Mouse (Mus musculus): ENCODE data around the gene Kti12.

Gene Kti12

GRCm38 (mm10) chr4:108847715-108848504 lies at the start of gene Kti12:
Kti12 (plus strand) TSS chr4:108847785.
- no peak for DNase-seq (ENCODE audit: extremely low read depth, low read depth, low spot score)

GRCm38 (mm10) chr4:108798083-108798830 lies 49.3 kb upstream of the Kti12 start:
- DNase-seq (ENCODE audit: extremely low read depth, low read depth, low spot score) = peak; percentile 78

- DNase-seq (ENCODE audit: extremely low read depth, low read depth, low spot score) = no peak
Observed at GRCm38 (mm10) chr4:108803535-108803934, 44.0 kb upstream of the Kti12 start.

- no peak for DNase-seq (ENCODE audit: extremely low read depth, low read depth, low spot score)
Observed at GRCm38 (mm10) chr4:108811142-108811541, 36.4 kb upstream of the Kti12 start.

- DNase-seq (ENCODE audit: extremely low read depth, low read depth, low spot score) = no peak
Observed at GRCm38 (mm10) chr4:108811550-108811949, 36.0 kb upstream of the Kti12 start.

- DNase-seq (ENCODE audit: extremely low read depth, low read depth, low spot score) = no peak
Observed at GRCm38 (mm10) chr4:108825677-108826076, 21.9 kb upstream of the Kti12 start.

GRCm38 (mm10) chr4:108826096-108826495 lies 21.5 kb upstream of the Kti12 start:
- DNase-seq (ENCODE audit: extremely low read depth, low read depth, low spot score) = no peak

- DNase-seq (ENCODE audit: extremely low read depth, low read depth, low spot score) = no peak
Observed at GRCm38 (mm10) chr4:108826643-108827042, 20.9 kb upstream of the Kti12 start.

- no peak for DNase-seq (ENCODE audit: extremely low read depth, low read depth, low spot score)
Observed at GRCm38 (mm10) chr4:108830698-108831097, 16.9 kb upstream of the Kti12 start.

GRCm38 (mm10) chr4:108832916-108833827 lies 14.4 kb upstream of the Kti12 start, which contains the start of gene Btf3l4:
Btf3l4 (minus strand) TSS chr4:108833614.
- no peak for DNase-seq (ENCODE audit: extremely low read depth, low read depth, low spot score)

GRCm38 (mm10) chr4:108833828-108834114 lies 13.8 kb upstream of the Kti12 start:
- DNase-seq (ENCODE audit: extremely low read depth, low read depth, low spot score) = peak; percentile 68

GRCm38 (mm10) chr4:108834115-108834970 lies 13.2 kb upstream of the Kti12 start, which contains the start of gene Txndc12:
Txndc12 (plus strand) TSS chr4:108834601.
- peak; percentile 58 for DNase-seq (ENCODE audit: extremely low read depth, low read depth, low spot score)

GRCm38 (mm10) chr4:108834971-108835311 lies 12.6 kb upstream of the Kti12 start:
- no peak for DNase-seq (ENCODE audit: extremely low read depth, low read depth, low spot score)

- DNase-seq (ENCODE audit: extremely low read depth, low read depth, low spot score) = no peak
Observed at GRCm38 (mm10) chr4:108835496-108835895, 12.1 kb upstream of the Kti12 start.

- DNase-seq (ENCODE audit: extremely low read depth, low read depth, low spot score) = peak; percentile 83
Observed at GRCm38 (mm10) chr4:108838031-108838430, 9.6 kb upstream of the Kti12 start.

- no peak for DNase-seq (ENCODE audit: extremely low read depth, low read depth, low spot score)
Observed at GRCm38 (mm10) chr4:108841920-108842578, 5.5 kb upstream of the Kti12 start.

- no peak for DNase-seq (ENCODE audit: extremely low read depth, low read depth, low spot score)
Observed at GRCm38 (mm10) chr4:108843336-108843735, 4.2 kb upstream of the Kti12 start.

GRCm38 (mm10) chr4:108845824-108846569 lies 1.6 kb upstream of the Kti12 start:
- no peak for DNase-seq (ENCODE audit: extremely low read depth, low read depth, low spot score)

GRCm38 (mm10) chr4:108848505-108848848 lies 892 bp downstream of the Kti12 start, which contains the start of gene A730015C16Rik:
A730015C16Rik (minus strand) TSS chr4:108848619.
- no peak for DNase-seq (ENCODE audit: extremely low read depth, low read depth, low spot score)

Data from fat pad, adult 2 months (tissue).